ENCODE assay signal across 10 mouse cellular contexts in the genomic region with DNA sequence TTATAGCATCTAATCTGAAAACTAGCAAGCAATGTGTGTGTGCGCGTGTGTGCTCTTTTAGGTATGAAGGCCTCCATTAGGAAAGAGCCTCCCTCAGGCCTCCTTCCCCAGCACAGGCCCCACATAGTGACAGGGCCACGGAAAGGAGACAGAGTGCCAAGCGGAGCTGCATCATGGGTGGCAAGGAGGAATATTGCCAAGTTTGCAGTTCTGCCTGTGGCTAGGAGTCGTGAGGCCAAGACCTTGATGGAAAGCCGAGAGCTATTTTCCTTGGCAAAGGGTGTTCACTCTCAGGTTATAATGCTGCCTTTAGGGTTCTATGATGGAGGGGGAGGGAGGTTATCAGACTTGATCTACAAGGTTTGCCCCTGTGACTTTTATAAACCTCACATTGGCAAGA. TPM values are rescaled to one million over a fixed set of nuclear protein-coding genes. Genes with fewer than 3 reads are reported as not detected.
DNase-seq lines count a peak whose midpoint lies in the region; ATAC-seq lines count a peak whose summit lies in the region.
"Had no signal": no experiment of that assay in that cellular context is flagged by ENCODE, and none has a peak within 500 bp of the region (broad histone marks: within the 10 kb centered on the region; RNA-seq: fewer than 3 reads in every experiment).

No protein-coding gene starts in this region.

- no peak for ATAC-seq in midbrain, embryonic 11.5 days (ENCODE audit: low FRiP score)
- no peak for ATAC-seq in midbrain, embryonic 13.5 days
- peak; percentile 50; the same call in 1 of the 2 replicates for ATAC-seq in limb, embryonic 15.5 days (ENCODE audit: insufficient number of reproducible peaks, low FRiP score, low TSS enrichment, low read depth)

- no peak overlapping the region for H3K4me2 ChIP-seq in midbrain, embryonic 11.5 days
- no peak overlapping the region for H3K4me2 ChIP-seq in midbrain, embryonic 13.5 days (replicated peaks)
- no peak overlapping the region for H3K4me2 ChIP-seq in limb, embryonic 15.5 days
- H3K4me2 ChIP-seq: liver, embryonic 13.5 days; stomach, embryonic 15.5 days had no signal

- no peak overlapping the region for H3K27ac ChIP-seq in midbrain, embryonic 11.5 days (ENCODE audit: low read depth, low read length)
- H3K27ac ChIP-seq in midbrain, embryonic 13.5 days: no peak overlapping the region
- peak overlapping the region; percentile 67; the same call in 1 of the 2 replicates for H3K27ac ChIP-seq in limb, embryonic 15.5 days
- H3K27ac ChIP-seq: liver, embryonic 13.5 days; stomach, embryonic 15.5 days had no signal

- H3K9me3 ChIP-seq in midbrain, embryonic 11.5 days (ENCODE audit: control insufficient read depth, low read length): no peaks in the 10 kb centered on the region
- H3K9me3 ChIP-seq in midbrain, embryonic 13.5 days: no peaks in the 10 kb centered on the region
- no peaks in the 10 kb centered on the region for H3K9me3 ChIP-seq in limb, embryonic 15.5 days
- H3K9me3 ChIP-seq: liver, embryonic 13.5 days; stomach, embryonic 15.5 days had no signal

- WGBS in midbrain, embryonic 11.5 days: 74% methylated on average over 6 of the region's 6 CpGs
- 82% methylated on average over 6 of the region's 6 CpGs for WGBS in midbrain, embryonic 13.5 days
- 40% methylated on average over 6 of the region's 6 CpGs for WGBS in limb, embryonic 15.5 days

- H3K36me3 ChIP-seq in midbrain, embryonic 11.5 days (ENCODE audit: control insufficient read depth, insufficient read depth, low read length): no peaks in the 10 kb centered on the region
- no peaks in the 10 kb centered on the region for H3K36me3 ChIP-seq in midbrain, embryonic 13.5 days
- H3K36me3 ChIP-seq in limb, embryonic 15.5 days: no peaks in the 10 kb centered on the region
- H3K36me3 ChIP-seq: liver, embryonic 13.5 days; stomach, embryonic 15.5 days had no signal

- no peak overlapping the region for H3K4me3 ChIP-seq in midbrain, embryonic 11.5 days (ENCODE audit: low read depth, low read length)
- no peak overlapping the region for H3K4me3 ChIP-seq in midbrain, embryonic 13.5 days (replicated peaks)
- H3K4me3 ChIP-seq in limb, embryonic 15.5 days: no peak overlapping the region
- H3K4me3 ChIP-seq: liver, embryonic 13.5 days; stomach, embryonic 15.5 days had no signal

- intact Hi-C loops in heart, postnatal 36 days (cut with DNase I): no loop called here

- no peaks in the 10 kb centered on the region for H3K27me3 ChIP-seq in midbrain, embryonic 11.5 days (ENCODE audit: control insufficient read depth, insufficient read depth, low read length)
- H3K27me3 ChIP-seq in midbrain, embryonic 13.5 days: no peaks in the 10 kb centered on the region
- H3K27me3 ChIP-seq in limb, embryonic 15.5 days: no peaks in the 10 kb centered on the region
- H3K27me3 ChIP-seq: liver, embryonic 13.5 days; stomach, embryonic 15.5 days had no signal

- DNase-seq in heart, adult 11 months: peak; percentile 84
- DNase-seq in heart, postnatal 36 days: no peak
- peak; percentile 54 for DNase-seq in midbrain, embryonic 11.5 days (ENCODE audit: low spot score, missing footprints)
- peak; percentile 31 for DNase-seq in adrenal gland, postnatal 25 days
- no peak for DNase-seq in retina, embryonic 14.5 days (ENCODE audit: low spot score)
- DNase-seq: liver, embryonic 13.5 days; lung, postnatal 36 days had no signal

- no peak overlapping the region for H3K9ac ChIP-seq in midbrain, embryonic 11.5 days (ENCODE audit: low read length)
- no peak overlapping the region for H3K9ac ChIP-seq in midbrain, embryonic 13.5 days (replicated peaks)
- no peak overlapping the region for H3K9ac ChIP-seq in limb, embryonic 15.5 days
- H3K9ac ChIP-seq: liver, embryonic 13.5 days; stomach, embryonic 15.5 days had no signal

- H3K4me1 ChIP-seq in midbrain, embryonic 11.5 days (ENCODE audit: control insufficient read depth, insufficient read depth, low read length): no peaks in the 10 kb centered on the region
- H3K4me1 ChIP-seq in midbrain, embryonic 13.5 days (replicated peaks): peaks cover 5% of the 10 kb centered on the region; the same call in 1 of the 2 replicates
- H3K4me1 ChIP-seq in limb, embryonic 15.5 days: peaks cover 61% of the 10 kb centered on the region
- H3K4me1 ChIP-seq: liver, embryonic 13.5 days had no signal

RNA-seq across cellular contexts. Expression of gene Tpm1, which starts 53.4 kb away (rescaled TPM):
- over 10,000 TPM; 11,452 to 11,878 TPM for total RNA-seq in heart, postnatal 36 days (2021)
- 298 and 333 TPM in 2 replicates for polyA plus RNA-seq in midbrain, embryonic 11.5 days (2014; fragmentation: Nextera tagmentation; extraction: Ambion mirVana)
- 115 and 118 TPM in 2 replicates for polyA plus RNA-seq in midbrain, embryonic 13.5 days (2015; fragmentation: Nextera tagmentation; extraction: Ambion mirVana)
- 166 and 180 TPM in 2 replicates for total RNA-seq in adrenal gland, postnatal 25 days (2021)
- 710 and 1,010 TPM in 2 replicates for polyA plus RNA-seq in limb, embryonic 15.5 days (2015; fragmentation: Nextera tagmentation; extraction: Ambion mirVana)

Comparison
In these comparisons a context has a peak if more than half of its experiments do, and no peak if none do; other contexts are left out.
1. DNase-seq: peak in heart, adult 11 months (single experiment), midbrain, embryonic 11.5 days (single experiment) and adrenal gland, postnatal 25 days (single experiment); none in heart, postnatal 36 days (0 of 2) and retina, embryonic 14.5 days (single experiment).